Mouse (Mus musculus) spleen, adult 2 months (tissue): ENCODE results near the gene Ntn1. TPM values are rescaled to one million over a fixed set of nuclear protein-coding genes. Genes with fewer than 3 reads are reported as not detected.

Experiments
- DNase-seq, 2 experiments: peaks; one replicate each; pipeline versions ENCODE4 v3.0.0 to v3.0.0-alpha.2; 2012 to 2021; ENCODE audit warnings: low spot score in 2 of 2, low read depth in 1 of 2
- H3K27ac ChIP-seq: fragments of 200-500 bp; 2 replicates; pipeline ENCODE4 v1.5.1; 2012; ENCODE audit warnings: low read length, inconsistent platforms; ENCODE audit not compliant: insufficient read depth
- H3K27me3 ChIP-seq: fragments of 200-500 bp; 2 replicates; pipeline ENCODE4 v1.6.1; 2012; ENCODE audit warnings: mild to moderate bottlenecking, moderate library complexity, low read length, inconsistent platforms; ENCODE audit not compliant: control insufficient read depth, insufficient read depth
- H3K36me3 ChIP-seq: fragments of 200-500 bp; 2 replicates; pipeline ENCODE4 v1.6.1; 2012; ENCODE audit warnings: mild to moderate bottlenecking, low read length, inconsistent platforms; ENCODE audit not compliant: control insufficient read depth, insufficient read depth
- H3K4me1 ChIP-seq: fragments of 200-500 bp; 2 replicates; pipeline ENCODE4 v1.6.1; 2011; ENCODE audit warnings: inconsistent platforms; ENCODE audit not compliant: control insufficient read depth, insufficient read depth, insufficient read length
- H3K4me3 ChIP-seq: fragments of 200-500 bp; 2 replicates; pipeline ENCODE4 v1.5.1; 2011; ENCODE audit warnings: mild to moderate bottlenecking, inconsistent platforms; ENCODE audit not compliant: insufficient read depth, insufficient read length; ENCODE audit errors: extremely low read depth
- CTCF ChIP-seq: fragments of 200-500 bp; IDR thresholded peaks from 2 replicates; pipeline ENCODE4 v1.5.1; 2011; ENCODE audit warnings: mild to moderate bottlenecking, inconsistent platforms; ENCODE audit not compliant: insufficient read depth, insufficient read length, insufficient replicate concordance; ENCODE audit errors: extremely low read depth
- POLR2A ChIP-seq: fragments of 200-500 bp; IDR thresholded peaks from 2 replicates; pipeline ENCODE4 v1.6.1; 2011; ENCODE audit warnings: low read depth, low read length, inconsistent platforms
- whole genome bisulfite sequencing: fragments of 180-500 bp; shearing (Covaris S2); methylation state at CpG from one replicate; pipeline ENCODE4 v1.1.7; 2018; 5-methylcytosine and 5-hydroxymethylcytosine counted together
- polyA plus RNA-seq: library from polyadenylated mRNA; depleted of rRNA; stranded (reverse); fragments of >200 nt; gene quantifications from 2 replicates; pipeline ENCODE4 v1.2.3, GENCODE M21; 2012

Gene Ntn1
- polyA plus RNA-seq, 1 experiment, result 3.8 TPM

- no peaks in the 10 kb centered on the region for H3K27me3 ChIP-seq
- peaks cover 22% of the 10 kb centered on the region for H3K4me1 ChIP-seq
- DNase-seq, result peak; percentile 85 to 86
- peak within 1 kb of the TSS; percentile 97 for H3K27ac ChIP-seq
- no peaks in the 10 kb centered on the region for H3K36me3 ChIP-seq
- peak within 1 kb of the TSS; percentile 88 for H3K4me3 ChIP-seq
- TF ChIP-seq CTCF (peak; percentile 70), POLR2A (peak; percentile 36)
- under 1% methylated on average over 35 of the region's 35 CpGs for WGBS
Measured at GRCm38 (mm10) chr11:68431699-68432360, 31.2 kb upstream of the Ntn1 start, which contains the start of gene Pik3r5. Gene Pik3r5, plus strand, starts transcription at chr11:68432121.

DNA sequence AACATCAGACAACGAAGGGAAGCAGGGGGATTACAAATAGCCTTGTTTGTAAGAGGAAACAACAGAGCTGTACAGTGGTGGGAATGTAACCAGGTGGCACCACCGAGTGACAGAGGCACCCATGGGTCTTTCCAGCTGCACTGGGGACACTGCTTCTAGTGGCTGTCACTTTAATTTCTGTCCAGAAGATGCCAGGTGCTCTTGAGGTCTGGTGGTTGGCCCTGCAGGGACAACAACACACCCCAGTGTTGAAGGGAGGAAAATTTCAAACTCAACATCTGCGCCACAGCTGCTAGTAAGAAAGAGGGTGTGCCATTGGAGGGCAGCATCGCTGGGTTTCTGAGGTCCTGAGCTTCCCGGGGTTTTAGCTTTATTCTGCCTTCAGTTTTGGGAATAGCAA is 30.0 kb upstream of the Ntn1 start:
- Histone ChIP-seq H3K4me3 (0 out of 2 replicates have a peak overlapping the region, but pooled peaks have one; percentile 88), H3K27ac (peak overlapping the region; percentile 97), H3K4me1 (peaks cover 22% of the 10 kb centered on the region), H3K36me3 (no peaks in the 10 kb centered on the region), H3K27me3 (no peaks in the 10 kb centered on the region)
- peak in 1 of 2 experiments; percentile 15 for DNase-seq
- no peak for TF ChIP-seq CTCF
- TF ChIP-seq POLR2A, result no peak
- WGBS, result 12% methylated on average over 5 of the region's 5 CpGs

GRCm38 (mm10) chr11:68427083-68427570 is 26.5 kb upstream of the Ntn1 start:
- Histone ChIP-seq H3K4me1 (peaks cover 11% of the 10 kb centered on the region), H3K36me3 (no peaks in the 10 kb centered on the region), H3K27ac (no peak overlapping the region), H3K4me3 (no peak overlapping the region), H3K27me3 (no peaks in the 10 kb centered on the region)
- TF ChIP-seq POLR2A, result no peak
- TF ChIP-seq CTCF, result no peak
- DNase-seq, result no peak
- WGBS, result 83% methylated on average over 5 of the region's 5 CpGs

DNA sequence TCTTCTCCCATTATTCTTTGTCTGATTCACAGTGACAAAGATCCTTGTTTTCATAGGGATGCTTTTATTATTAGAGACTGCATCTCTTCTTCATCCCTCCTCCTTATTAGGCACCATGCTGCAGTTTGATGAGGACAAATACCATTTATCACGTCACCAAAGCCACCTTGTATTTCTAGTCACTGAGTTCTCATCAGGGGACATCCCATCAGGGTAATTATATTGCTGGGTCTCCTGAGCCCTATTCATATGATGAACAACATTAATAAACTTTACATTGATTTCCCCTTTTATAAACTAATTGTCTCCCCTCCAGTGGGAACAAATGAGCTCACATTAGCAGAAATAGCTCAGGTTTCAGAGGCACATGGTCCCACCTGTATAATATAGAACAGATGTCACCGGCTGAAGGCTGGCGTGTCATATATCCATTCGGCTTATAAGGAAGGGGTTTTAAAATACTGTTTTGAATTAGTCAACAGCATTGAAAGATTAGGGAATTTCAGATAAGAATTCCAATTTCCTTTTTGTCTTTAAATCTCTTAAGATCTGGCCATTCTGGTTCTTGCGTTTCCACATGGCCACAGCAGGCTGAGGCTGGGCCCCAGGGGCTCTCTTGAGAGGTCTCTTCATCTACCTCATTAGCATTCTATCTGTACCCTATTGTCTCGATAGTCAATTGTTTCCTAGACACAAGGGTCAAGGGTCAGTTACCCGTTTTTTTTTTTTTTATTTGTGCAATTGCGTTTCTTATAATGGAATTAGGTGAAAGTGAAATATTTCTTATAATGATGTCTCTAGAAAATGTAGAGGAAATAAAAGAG is 25.1 kb upstream of the Ntn1 start:
- H3K4me3 ChIP-seq, result no peak overlapping the region
- H3K27ac ChIP-seq, result no peak overlapping the region
- H3K4me1 ChIP-seq, result peaks cover 7% of the 10 kb centered on the region; the same call in 1 of the 2 replicates
- no peak for DNase-seq
- H3K36me3 ChIP-seq, result no peaks in the 10 kb centered on the region
- no peaks in the 10 kb centered on the region for H3K27me3 ChIP-seq
- TF ChIP-seq POLR2A (no peak), CTCF (no peak)
- WGBS, result 90% methylated on average over 8 of the region's 8 CpGs

DNA sequence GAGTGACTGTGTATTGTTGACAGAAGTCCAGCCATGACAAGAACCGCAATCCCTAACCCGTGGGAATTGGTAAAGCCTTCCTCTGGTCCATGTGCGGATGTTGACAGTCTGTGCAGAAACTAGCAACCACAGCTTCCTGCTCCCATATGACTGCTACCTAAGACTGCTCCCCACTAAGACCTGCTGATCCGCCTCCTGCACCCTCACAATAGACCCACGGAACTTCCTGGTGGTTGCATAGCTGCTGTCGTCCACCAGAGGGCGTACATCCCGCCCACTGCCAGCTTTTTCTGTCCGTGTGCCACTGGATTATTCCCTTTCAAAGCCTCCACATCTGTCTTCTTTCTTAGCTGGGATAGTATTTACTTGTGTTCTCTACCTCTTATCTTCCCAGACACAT is 17.2 kb upstream of the Ntn1 start:
- H3K36me3 ChIP-seq, result no peaks in the 10 kb centered on the region
- TF ChIP-seq POLR2A (no peak), CTCF (peak; percentile 89; the same call in 1 of the 2 replicates)
- no peak overlapping the region for H3K4me3 ChIP-seq
- H3K27ac ChIP-seq, result 0 out of 2 replicates have a peak overlapping the region, but pooled peaks have one; percentile 28
- 3% methylated on average over 9 of the region's 9 CpGs for WGBS
- H3K4me1 ChIP-seq, result peaks cover 3% of the 10 kb centered on the region
- peak; percentile 52 to 63 for DNase-seq
- no peaks in the 10 kb centered on the region for H3K27me3 ChIP-seq

- WGBS, result 62% methylated on average over 3 of the region's 3 CpGs
- H3K36me3 ChIP-seq, result no peaks in the 10 kb centered on the region
- H3K4me3 ChIP-seq, result no peak overlapping the region
- H3K27me3 ChIP-seq, result no peaks in the 10 kb centered on the region
- TF ChIP-seq POLR2A (no peak), CTCF (no peak)
- H3K27ac ChIP-seq, result no peak overlapping the region
- DNase-seq, result no peak
- peaks cover 3% of the 10 kb centered on the region for H3K4me1 ChIP-seq
Measured at GRCm38 (mm10) chr11:68417001-68417400, 16.4 kb upstream of the Ntn1 start.
